Mouse (Mus musculus) limb, embryonic 11.5 days (tissue): ENCODE measurements around the gene Fap. TPM values are rescaled to one million over a fixed set of nuclear protein-coding genes. Genes with fewer than 3 reads are reported as not detected.

ENCODE experiments used
- ATAC-seq: fragments of 200-750 bp; cut with Nextera tagmentation; 2 replicates; pipeline ENCODE4 v1.8.0; 2017; ENCODE audit warnings: low read depth; ENCODE audit not compliant: insufficient number of reproducible peaks, low FRiP score, low TSS enrichment
- DNase-seq: peaks from one replicate; pipeline ENCODE4 v3.0.0-alpha.2; 2015; ENCODE audit warnings: low spot score
- H3K27ac ChIP-seq: fragments of 300-500 bp; sonication (generic); replicated peaks from 2 replicates; pipeline ENCODE4 v1.5.1; 2014; ENCODE audit warnings: low read depth, mild to moderate bottlenecking, low read length
- H3K27me3 ChIP-seq: fragments of 300-500 bp; sonication (generic); 2 replicates; pipeline ENCODE4 v1.6.1; 2014; ENCODE audit warnings: mild to moderate bottlenecking, low read length, mixed read lengths; ENCODE audit not compliant: control insufficient read depth, insufficient read depth
- H3K36me3 ChIP-seq: fragments of 300-500 bp; sonication (generic); 2 replicates; pipeline ENCODE4 v1.6.1; 2014; ENCODE audit warnings: mild to moderate bottlenecking, low read length, moderate library complexity, mixed read lengths; ENCODE audit not compliant: control insufficient read depth, insufficient read depth
- H3K4me1 ChIP-seq: fragments of 300-500 bp; sonication (generic); 2 replicates; pipeline ENCODE4 v1.6.1; 2014; ENCODE audit warnings: low read length, mixed read lengths; ENCODE audit not compliant: control insufficient read depth, insufficient read depth
- H3K4me2 ChIP-seq: fragments of 300-500 bp; sonication (generic); 2 replicates; pipeline ENCODE4 v1.6.1; 2014; ENCODE audit warnings: low read depth, mild to moderate bottlenecking, moderate library complexity; ENCODE audit not compliant: severe bottlenecking
- H3K4me3 ChIP-seq: fragments of 300-500 bp; sonication (generic); 2 replicates; pipeline ENCODE4 v1.5.1; 2014; ENCODE audit warnings: low read depth, low read length
- H3K9ac ChIP-seq: fragments of 300-500 bp; sonication (generic); 2 replicates; pipeline ENCODE4 v1.6.1; 2014; ENCODE audit warnings: mild to moderate bottlenecking, low read length
- H3K9me3 ChIP-seq: fragments of 300-500 bp; sonication (generic); 2 replicates; pipeline ENCODE4 v1.6.1; 2016; ENCODE audit warnings: low read length; ENCODE audit not compliant: control insufficient read depth
- WGBS: fragments of 180-500 bp; shearing (Covaris S2); extraction: QIAGEN DNeasy Blood & Tissue Kit; methylation state at CpG from one replicate; pipeline ENCODE4 v1.1.7; 2014; 5-methylcytosine and 5-hydroxymethylcytosine counted together
- polyA plus RNA-seq: library from polyadenylated mRNA; unstranded; fragments of >200 nt; fragmentation: Nextera tagmentation; extraction: Ambion mirVana; gene quantifications from 2 replicates; pipeline ENCODE4 v1.2.1, GENCODE M21; 2014

Fap gene
- polyA plus RNA-seq, 1 experiment from 2014 or later, result 6.3 TPM

GRCm38 (mm10) chr2:62557417-62557816 lies 16.5 kb downstream of the Fap start:
- H3K9ac ChIP-seq, result no peak overlapping the region
- no peaks in the 10 kb centered on the region for H3K36me3 ChIP-seq
- no peak overlapping the region for H3K4me2 ChIP-seq
- no peaks in the 10 kb centered on the region for H3K4me1 ChIP-seq
- H3K27ac ChIP-seq, result no peak overlapping the region
- WGBS, result 72% methylated on average over 2 of the region's 2 CpGs
- ATAC-seq (no peak), DNase-seq (no peak)
- H3K27me3 ChIP-seq, result no peaks in the 10 kb centered on the region
- no peaks in the 10 kb centered on the region for H3K9me3 ChIP-seq
- H3K4me3 ChIP-seq, result no peak overlapping the region

GRCm38 (mm10) chr2:62556349-62556748 lies 17.5 kb downstream of the Fap start:
- H3K36me3 ChIP-seq, result no peaks in the 10 kb centered on the region
- no peak overlapping the region for H3K4me3 ChIP-seq
- H3K27me3 ChIP-seq, result no peaks in the 10 kb centered on the region
- no peak overlapping the region for H3K27ac ChIP-seq
- 93% methylated on average over 9 of the region's 9 CpGs for WGBS
- DNase-seq (no peak), ATAC-seq (no peak)
- H3K9ac ChIP-seq, result no peak overlapping the region
- no peaks in the 10 kb centered on the region for H3K9me3 ChIP-seq
- H3K4me2 ChIP-seq, result no peak overlapping the region
- H3K4me1 ChIP-seq, result no peaks in the 10 kb centered on the region

- Histone ChIP-seq H3K9me3 (no peaks in the 10 kb centered on the region), H3K4me2 (no peak overlapping the region), H3K9ac (no peak overlapping the region), H3K4me1 (no peaks in the 10 kb centered on the region), H3K4me3 (no peak overlapping the region), H3K27ac (no peak overlapping the region), H3K36me3 (no peaks in the 10 kb centered on the region), H3K27me3 (no peaks in the 10 kb centered on the region)
- DNase-seq, result no peak
- ATAC-seq, result no peak
- WGBS, result 88% methylated on average over 3 of the region's 3 CpGs
These were observed 24.2 kb downstream of the Fap start for GRCm38 (mm10) chr2:62549659-62550058.

- Histone ChIP-seq H3K36me3 (no peaks in the 10 kb centered on the region), H3K4me1 (no peaks in the 10 kb centered on the region), H3K27ac (no peak overlapping the region), H3K27me3 (no peaks in the 10 kb centered on the region), H3K9ac (no peak overlapping the region), H3K9me3 (no peaks in the 10 kb centered on the region), H3K4me3 (no peak overlapping the region), H3K4me2 (no peak overlapping the region)
- ATAC-seq (no peak), DNase-seq (no peak)
- WGBS, result 85% methylated on average over 4 of the region's 4 CpGs
These were observed 24.7 kb downstream of the Fap start for GRCm38 (mm10) chr2:62549131-62549530.

GRCm38 (mm10) chr2:62548104-62548503 lies 25.8 kb downstream of the Fap start:
- no peaks in the 10 kb centered on the region for H3K4me1 ChIP-seq
- 95% methylated on average over 5 of the region's 5 CpGs for WGBS
- DNase-seq (no peak), ATAC-seq (no peak)
- no peak overlapping the region for H3K4me3 ChIP-seq
- no peaks in the 10 kb centered on the region for H3K27me3 ChIP-seq
- H3K27ac ChIP-seq, result no peak overlapping the region
- H3K9me3 ChIP-seq, result no peaks in the 10 kb centered on the region
- H3K9ac ChIP-seq, result no peak overlapping the region
- no peaks in the 10 kb centered on the region for H3K36me3 ChIP-seq
- no peak overlapping the region for H3K4me2 ChIP-seq

- Histone ChIP-seq H3K4me1 (no peaks in the 10 kb centered on the region), H3K9ac (no peak overlapping the region), H3K27me3 (no peaks in the 10 kb centered on the region), H3K4me2 (no peak overlapping the region), H3K4me3 (no peak overlapping the region), H3K27ac (no peak overlapping the region), H3K36me3 (no peaks in the 10 kb centered on the region), H3K9me3 (no peaks in the 10 kb centered on the region)
- ATAC-seq (no peak), DNase-seq (no peak)
- WGBS, result 88% methylated on average over 8 of the region's 8 CpGs
These were observed 38.4 kb downstream of the Fap start for GRCm38 (mm10) chr2:62535483-62535882.

- Histone ChIP-seq H3K9ac (no peak overlapping the region), H3K27ac (no peak overlapping the region), H3K4me2 (no peak overlapping the region), H3K27me3 (no peaks in the 10 kb centered on the region), H3K4me3 (no peak overlapping the region), H3K4me1 (no peaks in the 10 kb centered on the region), H3K36me3 (no peaks in the 10 kb centered on the region), H3K9me3 (no peaks in the 10 kb centered on the region)
- ATAC-seq (no peak), DNase-seq (no peak)
- WGBS, result 78% methylated on average over 1 of the region's 1 CpGs
These were observed 42.8 kb downstream of the Fap start for GRCm38 (mm10) chr2:62531065-62531464.

GRCm38 (mm10) chr2:62526399-62526798 lies 47.5 kb downstream of the Fap start:
- no peak overlapping the region for H3K4me2 ChIP-seq
- no peaks in the 10 kb centered on the region for H3K36me3 ChIP-seq
- no peaks in the 10 kb centered on the region for H3K27me3 ChIP-seq
- no peak overlapping the region for H3K27ac ChIP-seq
- no peaks in the 10 kb centered on the region for H3K4me1 ChIP-seq
- H3K9me3 ChIP-seq, result no peaks in the 10 kb centered on the region
- DNase-seq (no peak), ATAC-seq (no peak)
- WGBS, result 85% methylated on average over 9 of the region's 9 CpGs
- no peak overlapping the region for H3K4me3 ChIP-seq
- H3K9ac ChIP-seq, result no peak overlapping the region

- H3K9ac ChIP-seq, result no peak overlapping the region
- ATAC-seq, result no peak
- no peak for DNase-seq
These were observed 56.1 kb downstream of the Fap start for GRCm38 (mm10) chr2:62517790-62518189.

More at GRCm38 (mm10) chr2:62517790-62518189, 56.1 kb downstream of the Fap start:
- Histone ChIP-seq H3K27ac (no peak overlapping the region), H3K27me3 (no peaks in the 10 kb centered on the region), H3K9me3 (no peaks in the 10 kb centered on the region), H3K36me3 (no peaks in the 10 kb centered on the region), H3K4me3 (no peak overlapping the region), H3K4me2 (no peak overlapping the region), H3K4me1 (no peaks in the 10 kb centered on the region)
- 77% methylated on average over 2 of the region's 2 CpGs for WGBS
